Mouse (Mus musculus) A20 (cell line): ENCODE measurements around the gene Cadm2.

Experiments
- DNase-seq: peaks from one replicate; pipeline ENCODE4 v3.0.0-alpha.2; 2011; ENCODE audit warnings: low read depth, low spot score

Cadm2 gene

GRCm38 (mm10) chr16:67509079-67509478, 111.6 kb downstream of the Cadm2 start:
- DNase-seq, result no peak

DNA sequence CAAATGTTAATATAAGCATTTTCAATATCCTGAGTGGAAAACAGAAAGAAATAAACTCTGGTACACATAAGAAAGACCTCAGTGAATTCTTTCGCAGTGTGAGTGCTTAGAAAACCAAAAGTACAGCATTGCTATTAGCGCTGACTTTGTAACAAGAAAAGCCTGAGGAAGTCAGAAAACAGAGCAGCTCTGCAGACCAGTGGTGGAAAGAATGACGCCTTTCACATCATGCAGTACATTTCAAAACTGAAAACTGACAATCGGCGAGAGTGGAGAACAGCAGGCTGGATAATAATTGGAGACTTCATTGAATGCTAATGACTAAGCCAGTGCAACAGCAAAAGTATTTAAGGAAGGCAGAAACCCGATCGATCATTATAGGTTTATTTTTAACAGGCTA, 138.2 kb downstream of the Cadm2 start:
- DNase-seq, result no peak

- no peak for DNase-seq
Observed at GRCm38 (mm10) chr16:67467041-67467440, 153.7 kb downstream of the Cadm2 start.

GRCm38 (mm10) chr16:67436301-67436700, 184.4 kb downstream of the Cadm2 start:
- DNase-seq, result no peak

DNA sequence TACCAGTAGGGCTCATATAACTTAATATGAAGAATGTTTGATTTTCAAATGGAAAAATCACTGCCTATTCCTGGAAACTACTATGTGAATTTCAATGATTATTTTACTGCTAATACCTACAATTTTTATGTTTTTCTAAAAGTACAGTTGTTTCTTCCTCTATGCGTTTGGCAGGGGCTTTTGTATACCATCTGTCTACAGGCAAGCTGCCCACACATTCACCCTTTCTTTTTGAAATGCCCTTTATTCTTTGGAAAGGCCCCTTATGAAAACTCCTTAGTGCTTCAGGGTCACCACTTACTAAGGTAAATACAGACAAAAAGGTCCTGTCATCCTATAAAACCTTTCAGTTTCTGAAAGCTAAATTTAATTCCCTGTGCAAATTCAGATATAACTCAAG, 195.3 kb downstream of the Cadm2 start:
- DNase-seq, result no peak

GRCm38 (mm10) chr16:67410926-67411325, 209.8 kb downstream of the Cadm2 start:
- no peak for DNase-seq

GRCm38 (mm10) chr16:67410482-67410881, 210.2 kb downstream of the Cadm2 start:
- DNase-seq, result no peak

- no peak for DNase-seq
Observed at GRCm38 (mm10) chr16:67367745-67368144, 253.0 kb downstream of the Cadm2 start.

DNA sequence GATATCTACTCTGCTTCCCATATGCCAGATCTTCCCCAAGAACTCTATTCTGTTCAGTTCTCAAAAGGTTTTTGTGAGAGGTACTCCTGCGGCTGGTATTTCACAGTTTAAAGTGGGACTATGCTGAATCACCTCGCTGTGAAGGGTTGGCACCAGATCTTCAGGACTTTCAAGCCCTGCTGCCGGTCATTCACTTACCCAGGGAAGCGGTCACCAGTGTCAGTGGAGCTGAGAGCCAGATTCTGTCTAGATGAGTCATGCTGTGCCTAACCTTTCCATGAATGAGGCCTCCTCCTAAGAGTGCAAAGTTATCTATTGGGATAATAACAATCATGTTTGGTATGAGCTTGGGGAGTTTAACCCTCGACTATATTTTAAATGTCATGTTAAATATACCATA, 272.7 kb downstream of the Cadm2 start:
- DNase-seq, result no peak

GRCm38 (mm10) chr16:67347561-67347960, 273.1 kb downstream of the Cadm2 start:
- DNase-seq, result no peak

DNA sequence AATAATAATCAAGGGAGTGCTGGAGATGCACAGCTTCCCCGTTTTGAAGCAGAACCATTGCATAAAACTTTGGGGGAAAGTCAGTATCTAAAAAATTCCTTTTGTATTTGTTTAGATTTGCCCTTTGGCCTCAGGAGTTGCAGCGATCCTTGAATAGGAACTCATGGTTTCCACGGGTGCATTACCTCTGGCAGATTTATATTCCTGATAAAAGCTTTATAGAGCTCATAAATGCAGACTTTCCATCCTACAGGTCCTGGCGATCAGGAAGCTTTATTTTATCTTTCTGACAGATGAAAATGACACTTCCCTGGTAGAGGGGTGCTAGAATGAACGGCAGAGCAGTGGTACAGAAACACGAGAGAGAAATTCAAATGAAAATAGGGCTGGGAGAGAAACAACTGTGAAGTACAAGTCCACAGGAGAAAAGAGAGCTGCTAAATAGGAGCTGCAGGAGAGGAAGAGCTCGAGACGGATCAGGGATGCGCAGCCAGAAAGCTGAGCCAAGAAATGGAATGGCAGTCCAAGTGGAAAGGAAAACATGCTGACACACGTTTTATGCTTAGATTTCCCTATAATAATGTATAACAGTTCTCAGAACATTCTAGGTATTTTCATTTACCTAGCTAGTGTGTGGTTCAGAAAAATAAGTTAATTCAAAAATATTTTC, 274.0 kb downstream of the Cadm2 start:
- DNase-seq, result no peak

- DNase-seq, result no peak
Observed at GRCm38 (mm10) chr16:67344194-67344593, 276.5 kb downstream of the Cadm2 start.

DNA sequence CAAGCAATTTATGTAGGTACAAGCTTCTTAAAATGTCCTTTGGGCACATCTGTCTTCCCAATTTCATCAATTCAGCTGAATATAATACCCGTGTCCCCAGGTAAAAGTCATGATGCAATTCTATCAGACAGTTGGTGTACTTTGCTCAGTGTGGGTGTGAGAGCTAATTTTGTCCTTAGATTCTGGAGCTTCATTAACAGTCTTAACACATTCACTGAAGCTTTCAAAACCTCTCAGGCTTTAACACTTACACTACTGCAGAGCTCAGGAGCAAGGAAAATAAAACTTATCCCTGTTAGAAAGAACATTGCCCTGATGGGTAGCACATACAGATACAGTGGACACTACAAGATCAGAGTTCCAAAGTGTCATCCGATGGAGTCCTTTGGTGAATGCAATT, 309.7 kb downstream of the Cadm2 start:
- no peak for DNase-seq

- DNase-seq, result no peak
Observed at GRCm38 (mm10) chr16:67284664-67285063, 336.0 kb downstream of the Cadm2 start.

- no peak for DNase-seq
Observed at GRCm38 (mm10) chr16:67243598-67243997, 377.1 kb downstream of the Cadm2 start.

DNA sequence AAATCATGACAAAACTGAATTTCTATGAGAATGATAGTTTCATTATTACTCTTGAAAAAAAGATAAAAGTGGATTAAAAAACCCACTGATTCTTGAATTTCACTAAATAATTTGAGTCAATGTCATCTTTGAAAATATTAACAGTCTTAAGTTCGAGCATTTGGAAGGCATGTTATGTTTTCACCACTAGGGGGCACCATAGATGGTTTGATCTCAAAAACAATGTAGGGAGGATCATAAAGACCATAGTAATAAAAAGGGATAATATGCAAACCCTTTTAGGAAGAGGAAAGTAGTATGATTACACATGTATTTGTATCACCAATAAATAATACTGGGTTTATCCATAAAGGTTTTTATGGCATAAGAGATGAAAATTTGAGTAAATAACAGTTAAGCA, 385.8 kb downstream of the Cadm2 start:
- peak; percentile 49 for DNase-seq

DNA sequence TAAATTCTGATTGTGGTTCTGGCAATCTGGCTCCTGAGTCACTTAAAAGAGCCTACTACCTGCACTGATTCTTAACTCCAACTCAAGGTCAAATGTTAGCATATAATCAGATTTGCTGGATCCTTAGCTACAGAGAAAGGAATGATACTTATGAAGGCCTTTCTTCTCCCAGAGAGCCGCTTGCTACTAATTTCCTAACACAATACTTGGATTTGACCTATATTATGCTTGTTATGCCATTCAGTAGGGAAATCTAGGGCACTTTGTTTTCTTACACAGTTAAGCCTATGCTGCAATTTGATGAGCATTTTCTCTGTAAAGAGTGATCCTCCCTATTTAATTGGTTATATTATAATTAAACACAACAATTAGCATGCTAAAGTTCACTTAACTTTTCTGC, 394.0 kb downstream of the Cadm2 start:
- no peak for DNase-seq

DNA sequence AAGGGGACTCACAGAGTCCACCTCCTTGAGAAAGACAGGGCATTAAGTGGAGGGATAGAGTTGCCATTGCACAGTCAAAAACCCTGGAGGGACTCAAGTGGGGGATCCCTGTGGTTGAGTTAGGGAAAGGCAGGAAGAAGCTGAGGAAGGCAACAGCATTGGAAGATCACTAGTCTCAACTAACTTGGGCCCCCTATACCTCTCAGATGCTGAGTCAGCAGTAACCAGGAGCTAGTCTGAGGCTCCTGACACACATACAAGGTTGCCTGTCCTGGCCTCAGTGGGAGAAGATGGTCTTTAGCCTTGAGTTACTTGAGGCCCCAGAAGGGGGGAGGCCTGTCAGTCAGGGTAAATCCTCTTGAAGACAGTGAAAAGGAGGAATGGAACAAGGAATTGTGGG, 417.4 kb downstream of the Cadm2 start:
- DNase-seq, result no peak

- DNase-seq, result no peak
Observed at GRCm38 (mm10) chr16:67192852-67193415, 427.8 kb downstream of the Cadm2 start.

DNA sequence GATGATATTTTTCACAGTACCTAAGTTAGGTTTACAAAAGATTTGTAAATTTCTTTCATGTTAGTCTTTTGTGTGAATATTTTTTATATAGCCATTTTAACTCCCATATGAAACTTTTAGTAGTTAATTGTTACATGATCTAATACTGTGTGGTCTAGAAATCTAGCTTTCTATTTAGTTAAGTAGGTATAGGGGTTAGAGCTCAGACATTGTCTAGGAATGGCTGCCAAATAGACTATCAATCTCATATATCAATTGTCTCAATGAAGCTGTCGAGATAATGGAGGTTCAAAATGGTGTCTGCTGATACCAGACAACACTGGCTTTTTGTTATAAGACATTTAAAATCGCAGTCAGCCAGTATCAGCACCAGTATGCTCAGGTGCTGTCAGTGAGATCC, 428.3 kb downstream of the Cadm2 start:
- DNase-seq, result no peak

- no peak for DNase-seq
Observed at GRCm38 (mm10) chr16:67186322-67186721, 434.4 kb downstream of the Cadm2 start.

DNA sequence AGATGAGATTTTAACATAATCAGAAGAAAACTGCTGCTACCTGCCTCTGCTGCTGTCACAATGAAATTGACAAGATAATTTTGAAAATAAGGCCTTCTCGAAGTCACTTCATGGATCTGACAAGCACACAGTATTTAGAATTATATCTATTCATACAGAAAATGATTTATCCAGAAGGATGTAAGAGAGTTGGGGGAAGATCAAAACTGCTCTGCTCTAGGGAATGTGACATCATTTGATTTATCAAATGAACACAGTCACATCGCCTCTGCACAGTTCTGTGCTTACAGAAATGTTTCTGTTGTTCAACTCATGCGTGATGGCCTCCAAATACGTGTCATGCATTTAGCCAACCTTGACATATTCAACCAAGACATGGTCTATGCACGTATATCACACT, 437.8 kb downstream of the Cadm2 start:
- DNase-seq, result no peak

GRCm38 (mm10) chr16:67175386-67175785, 445.3 kb downstream of the Cadm2 start:
- DNase-seq, result no peak
